Mouse (Mus musculus) small intestine, adult 2 months (tissue): ENCODE measurements around the gene Usp8.

ENCODE experiments used
- CTCF ChIP-seq: fragments of 200-500 bp; IDR thresholded peaks from 2 replicates; pipeline ENCODE4 v1.5.1; 2012; ENCODE audit warnings: low read depth, mild to moderate bottlenecking, control low read depth, inconsistent platforms, low read length, moderate library complexity, mixed read lengths; ENCODE audit not compliant: insufficient replicate concordance, insufficient read length; ENCODE audit errors: extremely low read depth
- POLR2A ChIP-seq: fragments of 200-500 bp; IDR thresholded peaks from 2 replicates; pipeline ENCODE4 v1.6.1; 2012; ENCODE audit warnings: low read depth, mild to moderate bottlenecking, control low read depth, inconsistent platforms, low read length, moderate library complexity

DNA sequence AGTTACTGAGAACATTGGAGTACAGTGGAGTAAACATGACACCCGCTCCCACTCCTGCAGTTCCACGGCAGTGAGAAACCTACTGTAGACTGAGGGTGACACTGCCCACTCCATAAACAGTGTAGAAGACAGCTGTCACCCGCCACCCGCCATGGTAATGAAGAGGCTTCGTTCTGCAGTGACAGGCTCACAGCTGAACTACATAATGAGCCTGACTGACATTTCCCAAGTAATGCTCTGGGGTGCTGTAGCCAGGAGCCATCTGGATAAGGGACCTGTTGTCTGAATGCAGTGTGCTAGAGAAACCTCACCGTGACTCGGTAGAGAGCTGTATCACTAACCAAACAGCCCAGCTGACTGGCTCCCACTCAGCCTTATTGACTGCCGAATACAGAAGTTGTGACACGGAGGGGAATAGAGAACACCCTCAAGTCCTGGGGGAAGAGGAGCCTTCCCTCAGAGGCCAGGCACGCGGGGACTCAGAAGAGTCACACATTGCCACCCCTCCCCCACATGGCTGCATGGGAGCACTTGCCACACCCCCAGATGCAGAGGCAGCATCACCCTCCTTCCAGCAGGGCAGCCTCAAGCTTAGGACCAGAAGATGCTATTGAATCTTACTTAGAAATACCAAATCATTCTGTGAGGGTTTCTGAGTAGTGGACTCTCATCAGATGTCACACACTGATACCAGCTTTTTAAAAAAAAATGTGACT lies 58.9 kb downstream of the Usp8 start:
- no peak for TF ChIP-seq CTCF
- TF ChIP-seq POLR2A = no peak
